Mouse (Mus musculus): ENCODE measurements around the gene Hyal3. TPM values are rescaled to one million over a fixed set of nuclear protein-coding genes. Genes with fewer than 3 reads are reported as not detected.

The Hyal3 gene
- polyA plus RNA-seq, 1 experiment from 2014 or later, result 1.3 TPM

DNA sequence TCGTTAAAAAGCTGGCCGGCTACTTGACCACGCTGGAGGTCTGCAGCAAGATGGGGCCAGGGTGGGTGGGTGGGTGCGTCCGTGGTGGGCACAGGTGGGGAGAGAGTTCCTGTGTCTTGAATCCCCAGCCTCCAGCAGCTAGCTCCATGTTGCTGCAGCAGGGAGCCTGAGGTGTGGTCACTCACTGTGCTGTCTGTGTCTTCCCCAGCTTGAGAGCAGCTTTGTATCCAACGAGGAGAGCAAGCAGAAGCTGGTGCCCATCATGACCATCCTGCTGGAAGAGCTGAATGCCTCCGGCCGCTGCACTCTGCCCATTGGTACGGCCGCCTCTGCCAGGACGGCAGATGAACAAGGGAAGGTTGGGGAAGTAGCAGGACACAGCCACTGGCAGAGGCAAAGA lies 37.3 kb upstream of the Hyal3 start:
- H3K27me3 ChIP-seq, result no peaks in the 10 kb centered on the region
- ATAC-seq (replicated peaks), result no peak
- WGBS, result 88% methylated on average over 11 of the region's 11 CpGs
- no peak overlapping the region for H3K4me2 ChIP-seq (replicated peaks)
- H3K27ac ChIP-seq (replicated peaks), result no peak overlapping the region
- peaks cover 38% of the 10 kb centered on the region for H3K36me3 ChIP-seq
- no peaks in the 10 kb centered on the region for H3K9me3 ChIP-seq
- peaks cover 42% of the 10 kb centered on the region for H3K4me1 ChIP-seq
- no peak overlapping the region for H3K4me3 ChIP-seq
- H3K9ac ChIP-seq (replicated peaks), result no peak overlapping the region

DNA sequence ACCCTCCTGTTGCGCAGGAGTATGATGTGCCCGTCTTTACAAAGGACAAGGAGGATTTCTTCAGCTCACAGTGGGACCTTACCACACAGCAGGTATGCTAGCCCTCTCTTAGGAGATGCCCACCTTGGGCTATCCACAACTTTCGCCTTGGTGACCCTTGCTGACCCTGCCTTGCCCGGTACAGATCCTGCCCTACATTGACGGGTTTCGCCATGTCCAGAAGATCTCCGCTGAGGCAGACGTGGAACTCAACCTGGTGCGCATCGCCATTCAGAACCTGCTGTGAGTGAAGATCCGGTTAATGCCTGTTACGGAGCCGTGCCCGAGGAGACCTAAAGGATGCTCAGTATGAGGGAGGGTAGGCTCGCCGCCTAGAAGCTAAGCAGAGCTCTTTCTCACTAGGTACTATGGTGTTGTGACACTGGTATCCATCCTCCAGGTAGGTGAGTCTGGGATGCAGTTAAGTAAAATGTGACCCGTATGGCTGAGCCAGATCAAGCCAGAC lies 36.4 kb upstream of the Hyal3 start:
- no peaks in the 10 kb centered on the region for H3K9me3 ChIP-seq
- WGBS, result 92% methylated on average over 17 of the region's 17 CpGs
- no peaks in the 10 kb centered on the region for H3K27me3 ChIP-seq
- H3K4me1 ChIP-seq, result peaks cover 42% of the 10 kb centered on the region
- no peak overlapping the region for H3K27ac ChIP-seq (replicated peaks)
- H3K9ac ChIP-seq (replicated peaks), result no peak overlapping the region
- H3K36me3 ChIP-seq, result peaks cover 28% of the 10 kb centered on the region
- ATAC-seq (replicated peaks), result no peak
- H3K4me2 ChIP-seq (replicated peaks), result no peak overlapping the region
- H3K4me3 ChIP-seq, result no peak overlapping the region

DNA sequence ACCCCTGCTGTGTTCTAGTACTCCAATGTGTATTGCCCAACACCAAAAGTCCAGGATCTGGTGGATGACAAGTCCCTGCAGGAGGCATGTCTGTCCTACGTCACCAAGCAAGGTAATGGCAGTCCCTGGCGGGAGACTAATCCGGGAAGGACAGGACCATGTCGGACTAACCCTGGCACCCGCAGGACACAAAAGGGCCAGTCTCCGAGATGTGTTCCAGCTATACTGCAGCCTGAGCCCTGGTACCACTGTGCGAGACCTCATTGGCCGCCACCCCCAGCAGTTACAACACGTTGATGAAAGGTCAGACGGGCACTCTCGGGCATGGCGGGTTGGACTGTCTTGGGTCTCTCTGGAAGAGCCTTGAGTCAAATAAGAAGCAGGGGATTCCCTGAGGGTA lies 35.9 kb upstream of the Hyal3 start:
- no peak for ATAC-seq (replicated peaks)
- WGBS, result 93% methylated on average over 12 of the region's 12 CpGs
- Histone ChIP-seq H3K9me3 (no peaks in the 10 kb centered on the region), H3K4me1 (peaks cover 42% of the 10 kb centered on the region), H3K9ac (replicated peaks) (no peak overlapping the region), H3K27me3 (0 out of 2 replicates have a peak, but pooled peaks cover 2% of the 10 kb centered on the region), H3K4me2 (replicated peaks) (no peak overlapping the region), H3K4me3 (no peak overlapping the region), H3K27ac (replicated peaks) (no peak overlapping the region), H3K36me3 (peaks cover 23% of the 10 kb centered on the region)

DNA sequence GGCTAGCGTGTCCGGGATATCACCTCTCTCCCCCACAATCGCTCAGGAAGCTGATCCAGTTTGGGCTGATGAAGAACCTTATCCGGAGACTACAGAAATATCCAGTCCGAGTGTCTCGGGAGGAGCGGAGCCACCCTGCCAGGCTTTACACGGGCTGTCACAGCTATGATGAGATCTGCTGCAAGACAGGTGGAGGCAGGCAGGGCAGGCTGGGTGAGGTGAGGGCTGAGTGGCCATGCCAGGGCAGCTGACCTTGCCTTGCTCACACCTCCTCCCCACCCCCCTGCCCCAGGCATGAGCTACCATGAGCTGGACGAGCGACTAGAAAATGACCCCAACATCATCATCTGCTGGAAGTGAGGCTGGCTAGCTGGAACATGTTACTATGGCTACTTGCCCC lies 35.4 kb upstream of the Hyal3 start:
- 82% methylated on average over 10 of the region's 10 CpGs for WGBS
- ATAC-seq (replicated peaks), result no peak
- Histone ChIP-seq H3K4me1 (peaks cover 42% of the 10 kb centered on the region), H3K36me3 (peaks cover 19% of the 10 kb centered on the region), H3K9me3 (no peaks in the 10 kb centered on the region), H3K27me3 (0 out of 2 replicates have a peak, but pooled peaks cover 5% of the 10 kb centered on the region), H3K27ac (replicated peaks) (no peak overlapping the region), H3K9ac (replicated peaks) (no peak overlapping the region), H3K4me2 (replicated peaks) (no peak overlapping the region), H3K4me3 (no peak overlapping the region)

DNA sequence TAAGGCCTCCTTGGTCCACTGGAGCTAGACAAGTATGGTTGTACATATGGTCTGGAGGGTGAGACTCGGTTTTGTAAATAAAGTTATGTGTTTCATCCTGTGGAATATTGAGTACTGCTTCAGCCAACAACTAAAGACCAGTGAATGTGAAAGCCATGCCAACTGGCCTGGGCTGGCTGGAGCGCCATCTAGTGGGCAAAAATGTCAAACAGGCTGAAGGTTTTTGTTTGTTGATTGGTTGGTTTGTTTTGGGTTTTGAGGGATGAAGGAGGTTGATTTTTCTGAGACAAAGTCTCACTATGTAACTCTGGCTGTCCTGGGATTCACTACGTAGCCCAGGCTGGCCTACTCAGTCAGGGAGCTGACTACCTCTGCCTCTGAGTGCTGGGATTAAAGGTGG lies 35.0 kb upstream of the Hyal3 start:
- no peak overlapping the region for H3K4me3 ChIP-seq
- no peak overlapping the region for H3K4me2 ChIP-seq (replicated peaks)
- H3K27ac ChIP-seq (replicated peaks), result no peak overlapping the region
- H3K4me1 ChIP-seq, result peaks cover 40% of the 10 kb centered on the region
- WGBS, result 7% methylated on average over 3 of the region's 3 CpGs
- no peak overlapping the region for H3K9ac ChIP-seq (replicated peaks)
- H3K36me3 ChIP-seq, result peaks cover 17% of the 10 kb centered on the region
- no peak for ATAC-seq (replicated peaks)
- peaks cover 9% of the 10 kb centered on the region for H3K27me3 ChIP-seq
- no peaks in the 10 kb centered on the region for H3K9me3 ChIP-seq

DNA sequence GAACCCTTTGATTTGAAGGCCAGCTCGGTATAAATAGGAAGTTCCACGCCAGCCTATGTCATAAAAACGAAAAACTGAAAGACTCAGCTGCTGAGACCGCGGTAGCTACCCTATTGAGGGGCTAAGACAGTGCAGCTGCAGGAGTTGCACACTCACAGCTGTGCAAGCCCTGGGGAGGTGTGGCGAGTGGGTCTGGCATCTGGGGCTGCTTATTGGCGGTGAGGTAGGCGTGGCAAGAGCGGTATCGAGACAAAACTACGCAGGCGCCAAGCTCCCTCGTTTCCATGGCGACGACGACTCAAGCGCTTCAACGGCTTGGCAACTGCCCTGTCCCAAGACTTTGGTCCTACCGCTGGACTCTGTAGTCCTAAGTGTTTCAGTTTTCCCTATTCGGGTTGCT lies 33.6 kb upstream of the Hyal3 start, which contains the start of gene Zmynd10:
TSS of gene Zmynd10 (plus strand) at position 273 of the 400 bp plus-strand sequence.
- ATAC-seq (replicated peaks), result peak; percentile 67
- Histone ChIP-seq H3K27ac (replicated peaks) (peak within 1 kb of the TSS; percentile 60), H3K27me3 (peaks cover 20% of the 10 kb centered on the region), H3K4me1 (peaks cover 42% of the 10 kb centered on the region), H3K36me3 (peaks cover 17% of the 10 kb centered on the region), H3K9me3 (no peaks in the 10 kb centered on the region), H3K9ac (replicated peaks) (no peak within 1 kb of the TSS), H3K4me3 (peak within 1 kb of the TSS; percentile 12), H3K4me2 (replicated peaks) (peak within 1 kb of the TSS; percentile 41)
- WGBS, result 4% methylated on average over 20 of the region's 20 CpGs

DNA sequence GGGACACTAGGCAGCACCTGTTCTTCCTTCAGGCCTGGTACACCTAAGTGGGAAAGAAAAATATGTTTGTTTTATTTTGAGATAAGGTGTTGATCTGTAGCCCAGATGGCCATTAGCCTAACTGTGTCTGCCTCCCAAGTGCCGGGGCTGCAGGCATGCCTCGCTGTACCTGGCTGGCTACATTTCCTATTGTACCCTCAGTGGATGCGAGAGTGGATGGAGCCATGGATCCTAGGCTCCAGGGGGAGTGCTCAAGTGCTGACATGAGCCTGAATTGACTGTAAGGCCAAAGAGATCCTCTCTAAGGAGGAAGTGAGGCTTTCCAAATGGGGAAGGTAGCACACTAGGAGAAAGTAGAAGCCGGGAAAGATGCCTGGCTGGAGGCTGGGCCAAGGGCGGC lies 32.7 kb upstream of the Hyal3 start:
- Histone ChIP-seq H3K4me2 (replicated peaks) (no peak overlapping the region), H3K9me3 (no peaks in the 10 kb centered on the region), H3K27me3 (peaks cover 29% of the 10 kb centered on the region), H3K9ac (replicated peaks) (no peak overlapping the region), H3K27ac (replicated peaks) (no peak overlapping the region), H3K4me1 (peaks cover 36% of the 10 kb centered on the region), H3K4me3 (no peak overlapping the region), H3K36me3 (peaks cover 17% of the 10 kb centered on the region)
- no peak for ATAC-seq (replicated peaks)
- 80% methylated on average over 5 of the region's 5 CpGs for WGBS

DNA sequence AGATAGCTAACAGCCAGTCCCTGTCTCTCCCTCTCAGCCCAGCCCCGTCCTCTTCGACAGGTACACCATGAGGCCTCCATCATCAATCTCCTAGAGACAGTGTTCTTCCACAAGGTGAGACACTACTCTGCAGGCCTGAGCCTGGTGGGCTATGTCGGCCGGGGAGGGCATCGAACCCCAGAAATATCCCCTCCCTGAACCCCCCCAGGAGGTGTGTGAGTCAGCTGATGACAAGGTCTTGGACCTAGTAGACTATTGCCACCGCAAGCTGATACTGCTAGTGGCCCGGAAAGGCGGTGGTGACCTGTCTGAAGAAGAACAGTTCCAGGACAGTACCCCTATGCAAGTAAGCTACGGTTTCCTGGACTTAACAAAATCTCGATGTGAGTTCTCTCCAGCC lies 31.8 kb upstream of the Hyal3 start:
- H3K9ac ChIP-seq (replicated peaks), result no peak overlapping the region
- H3K36me3 ChIP-seq, result peaks cover 13% of the 10 kb centered on the region
- no peak overlapping the region for H3K4me3 ChIP-seq
- H3K4me1 ChIP-seq, result peaks cover 43% of the 10 kb centered on the region
- H3K9me3 ChIP-seq, result no peaks in the 10 kb centered on the region
- ATAC-seq (replicated peaks), result no peak
- WGBS, result 88% methylated on average over 10 of the region's 10 CpGs
- no peak overlapping the region for H3K4me2 ChIP-seq (replicated peaks)
- peaks cover 33% of the 10 kb centered on the region for H3K27me3 ChIP-seq
- H3K27ac ChIP-seq (replicated peaks), result no peak overlapping the region

DNA sequence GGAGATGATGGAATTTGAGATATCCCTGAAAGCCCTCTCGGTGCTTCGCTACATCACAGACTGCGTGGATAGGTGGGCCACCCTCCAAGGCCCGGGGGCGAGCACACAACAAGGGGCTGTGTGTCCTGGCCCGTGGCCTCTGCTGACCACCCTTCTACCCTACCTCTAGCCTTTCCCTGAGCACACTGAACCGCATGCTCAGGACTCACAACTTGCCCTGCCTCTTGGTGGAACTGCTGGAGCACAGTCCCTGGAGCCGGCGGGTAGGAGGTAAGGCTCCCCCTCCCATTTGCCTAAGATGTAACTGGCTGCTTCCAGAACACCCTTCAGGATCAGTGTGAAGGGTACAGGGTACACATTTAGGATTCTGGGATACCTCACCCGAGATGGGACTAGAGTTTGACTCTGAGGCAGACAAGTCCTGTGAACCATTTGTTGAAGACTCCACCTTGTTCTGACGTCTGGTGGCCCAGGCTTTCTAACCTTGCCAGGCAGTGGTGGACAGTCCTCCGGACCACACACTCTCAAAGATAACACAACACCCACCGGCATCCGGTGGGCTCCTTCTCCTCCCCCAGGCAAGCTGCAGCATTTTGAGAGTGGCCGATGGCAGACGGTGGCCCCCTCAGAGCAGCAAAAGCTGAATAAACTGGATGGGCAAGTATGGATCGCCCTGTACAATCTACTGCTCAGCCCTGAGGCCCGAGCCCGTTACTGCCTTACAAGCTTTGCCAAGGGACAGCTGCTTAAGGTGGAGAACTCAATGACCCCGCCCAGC lies 31.1 kb upstream of the Hyal3 start:
- Histone ChIP-seq H3K9me3 (no peaks in the 10 kb centered on the region), H3K36me3 (peaks cover 7% of the 10 kb centered on the region; the same call in 1 of the 2 replicates), H3K9ac (replicated peaks) (no peak overlapping the region), H3K27ac (replicated peaks) (no peak overlapping the region), H3K4me1 (peaks cover 45% of the 10 kb centered on the region), H3K4me2 (replicated peaks) (no peak overlapping the region), H3K4me3 (no peak overlapping the region), H3K27me3 (peaks cover 33% of the 10 kb centered on the region)
- ATAC-seq (replicated peaks), result no peak
- 88% methylated on average over 20 of the region's 20 CpGs for WGBS

DNA sequence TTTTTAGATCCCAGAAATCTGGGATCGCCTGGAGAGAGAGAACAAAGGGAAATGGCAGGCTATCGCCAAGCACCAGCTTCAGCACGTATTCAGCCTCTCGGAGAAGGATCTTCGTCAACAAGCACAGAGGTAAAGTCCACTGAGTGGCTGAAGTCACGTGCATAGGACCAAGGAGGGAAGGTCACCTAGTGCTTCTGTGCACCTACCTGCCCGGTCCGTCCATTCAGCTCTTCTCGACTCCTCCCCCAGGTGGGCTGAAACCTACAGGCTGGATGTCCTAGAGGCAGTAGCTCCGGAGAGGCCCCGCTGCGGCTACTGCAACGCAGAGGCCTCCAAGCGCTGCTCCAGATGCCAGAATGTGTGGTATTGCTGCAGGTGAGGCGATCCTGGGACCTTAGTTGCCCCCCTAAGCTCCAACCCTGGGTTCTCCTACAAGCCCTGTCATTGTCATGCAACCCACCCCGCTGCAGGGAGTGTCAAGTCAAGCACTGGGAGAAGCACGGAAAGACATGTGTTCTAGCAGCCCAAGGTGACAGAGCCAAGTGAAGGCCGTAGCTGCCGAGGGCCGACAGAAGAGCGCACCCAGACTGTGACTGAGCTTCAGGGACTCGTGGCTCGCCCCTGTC lies 30.0 kb upstream of the Hyal3 start:
- 37% methylated on average over 23 of the region's 23 CpGs for WGBS
- Histone ChIP-seq H3K4me2 (replicated peaks) (peak overlapping the region; percentile 70), H3K9me3 (no peaks in the 10 kb centered on the region), H3K36me3 (no peaks in the 10 kb centered on the region), H3K27me3 (peaks cover 33% of the 10 kb centered on the region), H3K27ac (replicated peaks) (no peak overlapping the region), H3K9ac (replicated peaks) (no peak overlapping the region), H3K4me1 (peaks cover 49% of the 10 kb centered on the region), H3K4me3 (no peak overlapping the region)
- ATAC-seq (replicated peaks), result no peak

DNA sequence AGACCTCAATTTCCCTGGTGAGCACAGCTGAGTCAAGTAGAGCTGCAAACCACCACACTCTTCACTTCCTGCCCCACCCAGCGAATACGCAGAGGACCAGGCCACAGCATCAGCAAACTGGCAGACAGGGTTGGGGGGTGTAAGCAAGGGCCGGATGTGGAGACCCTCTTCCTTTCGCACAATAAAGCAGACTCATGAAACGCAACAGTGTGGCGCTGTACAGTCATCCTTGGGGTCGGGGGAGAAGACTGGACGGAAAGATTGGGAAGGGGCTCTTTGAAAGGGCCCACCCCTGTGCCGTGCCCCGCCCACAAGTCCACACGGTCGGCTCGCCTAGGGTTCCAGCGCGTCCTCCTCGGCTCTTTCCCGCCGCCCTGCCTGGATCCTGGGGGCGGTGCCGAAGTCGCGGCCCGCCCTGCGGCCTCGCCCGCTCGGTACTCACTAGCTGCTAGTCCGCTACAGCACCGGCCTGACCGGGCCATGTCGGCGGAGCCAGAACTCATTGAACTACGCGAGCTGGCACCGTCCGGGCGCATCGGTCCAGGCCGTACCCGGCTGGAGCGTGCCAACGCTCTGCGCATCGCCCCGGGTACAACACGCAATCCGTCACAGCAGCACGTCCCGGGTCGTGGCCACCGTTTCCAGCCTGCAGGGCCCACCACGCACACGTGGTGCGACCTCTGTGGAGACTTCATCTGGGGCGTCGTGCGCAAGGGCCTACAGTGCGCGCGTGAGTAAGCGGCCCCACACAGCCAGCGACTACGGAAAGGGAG lies 29.3 kb upstream of the Hyal3 start, which contains the start of gene Rassf1:
TSS of gene Rassf1 (plus strand) at position 439 of the 773 bp plus-strand sequence.
- Histone ChIP-seq H3K9ac (replicated peaks) (peak within 1 kb of the TSS; percentile 47), H3K4me3 (peak within 1 kb of the TSS; percentile 41), H3K9me3 (no peaks in the 10 kb centered on the region), H3K27me3 (peaks cover 33% of the 10 kb centered on the region), H3K4me1 (peaks cover 49% of the 10 kb centered on the region), H3K36me3 (no peaks in the 10 kb centered on the region), H3K4me2 (replicated peaks) (peak within 1 kb of the TSS; percentile 70), H3K27ac (replicated peaks) (no peak within 1 kb of the TSS)
- whole genome bisulfite sequencing, result 2% methylated on average over 58 of the region's 63 CpGs
- no peak for ATAC-seq (replicated peaks)

DNA sequence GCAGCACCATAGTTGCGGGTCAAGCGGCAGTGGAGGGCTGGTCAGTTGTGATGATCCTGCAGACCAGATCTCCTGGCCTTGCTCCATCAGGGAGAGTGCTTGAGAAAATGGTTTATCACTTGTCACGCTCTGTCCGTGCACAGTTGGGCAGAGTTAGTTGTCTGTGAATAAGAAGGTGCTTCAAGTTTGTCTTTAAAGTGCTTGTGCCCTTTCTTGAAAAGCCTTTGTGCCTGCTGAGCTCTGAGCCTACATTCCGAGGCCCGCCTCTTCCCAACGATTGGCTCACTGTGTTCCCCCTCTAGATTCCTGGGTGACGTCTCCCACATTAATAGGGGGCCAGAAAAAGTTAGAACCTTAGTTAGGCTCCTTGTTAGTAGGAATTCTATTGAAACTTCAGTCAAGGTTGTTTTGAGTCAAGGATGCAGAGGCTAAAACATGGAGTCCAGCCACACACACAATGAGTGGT lies 28.7 kb upstream of the Hyal3 start:
- peak overlapping the region; percentile 41 for H3K4me3 ChIP-seq
- peak overlapping the region; percentile 47 for H3K9ac ChIP-seq (replicated peaks)
- H3K4me2 ChIP-seq (replicated peaks), result peak overlapping the region; percentile 70
- peaks cover 33% of the 10 kb centered on the region for H3K27me3 ChIP-seq
- ATAC-seq (replicated peaks), result no peak
- H3K36me3 ChIP-seq, result no peaks in the 10 kb centered on the region
- H3K4me1 ChIP-seq, result peaks cover 48% of the 10 kb centered on the region
- no peaks in the 10 kb centered on the region for H3K9me3 ChIP-seq
- no peak overlapping the region for H3K27ac ChIP-seq (replicated peaks)
- WGBS, result 11% methylated on average over 8 of the region's 8 CpGs
